Mouse (Mus musculus) CD4-positive, CD25-positive, alpha-beta regulatory T cell, adult 2 months (primary cell): Measurements from ENCODE around the gene Fmr1.
"Not testable (repeated sequence)": the region's sequence is repeated elsewhere in the genome, so short reads cannot be mapped to it uniquely, and the experiment has no call there.

Experiments
- DNase-seq: peaks from one replicate; pipeline ENCODE4 v3.0.0-alpha.2; 2012; ENCODE audit warnings: low read depth, low spot score

The Fmr1 gene

DNA sequence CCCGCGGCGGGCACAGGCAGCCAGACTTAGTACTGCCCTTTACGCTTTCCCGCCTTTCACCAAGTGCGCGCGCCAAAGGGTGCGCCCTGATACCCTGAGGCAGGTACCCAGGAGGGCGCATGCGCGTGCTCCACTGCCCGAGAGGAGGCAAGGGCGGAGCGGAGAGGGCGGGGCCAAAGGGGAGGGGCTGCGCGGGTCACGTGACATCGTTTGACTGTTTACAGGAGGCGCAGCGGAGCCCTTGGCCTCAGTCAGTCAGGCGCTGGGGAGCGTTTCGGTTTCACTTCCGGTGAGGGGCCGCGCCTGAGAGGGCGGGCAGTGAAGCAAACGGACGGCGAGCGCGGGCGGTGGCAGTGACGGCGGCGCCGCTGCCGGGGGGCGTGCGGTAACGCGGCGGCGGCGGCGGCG, at the start of gene Fmr1:
Gene Fmr1, plus strand, starts transcription at position 209 of the 408 bp plus-strand sequence.
- peak; percentile 97 for DNase-seq

DNA sequence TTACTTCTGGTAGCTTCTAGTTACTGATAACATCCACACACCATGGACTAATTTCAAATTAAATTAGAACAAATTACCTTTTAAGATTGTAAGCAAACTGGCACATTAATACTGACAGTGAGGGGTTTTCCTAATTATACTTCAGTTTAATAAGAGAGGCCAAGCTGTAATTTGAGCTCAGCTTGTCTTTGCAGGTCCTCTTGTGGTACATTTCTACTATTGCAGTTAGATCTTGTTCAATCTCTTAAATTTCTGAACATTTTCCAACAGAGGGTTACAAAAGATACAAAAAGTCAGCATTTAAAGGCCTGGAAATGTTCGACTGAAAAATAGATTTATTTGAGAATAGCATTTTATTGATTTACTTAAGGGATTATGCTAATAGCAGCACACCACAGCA, 36.7 kb upstream of the Fmr1 start:
- no peak for DNase-seq

DNA sequence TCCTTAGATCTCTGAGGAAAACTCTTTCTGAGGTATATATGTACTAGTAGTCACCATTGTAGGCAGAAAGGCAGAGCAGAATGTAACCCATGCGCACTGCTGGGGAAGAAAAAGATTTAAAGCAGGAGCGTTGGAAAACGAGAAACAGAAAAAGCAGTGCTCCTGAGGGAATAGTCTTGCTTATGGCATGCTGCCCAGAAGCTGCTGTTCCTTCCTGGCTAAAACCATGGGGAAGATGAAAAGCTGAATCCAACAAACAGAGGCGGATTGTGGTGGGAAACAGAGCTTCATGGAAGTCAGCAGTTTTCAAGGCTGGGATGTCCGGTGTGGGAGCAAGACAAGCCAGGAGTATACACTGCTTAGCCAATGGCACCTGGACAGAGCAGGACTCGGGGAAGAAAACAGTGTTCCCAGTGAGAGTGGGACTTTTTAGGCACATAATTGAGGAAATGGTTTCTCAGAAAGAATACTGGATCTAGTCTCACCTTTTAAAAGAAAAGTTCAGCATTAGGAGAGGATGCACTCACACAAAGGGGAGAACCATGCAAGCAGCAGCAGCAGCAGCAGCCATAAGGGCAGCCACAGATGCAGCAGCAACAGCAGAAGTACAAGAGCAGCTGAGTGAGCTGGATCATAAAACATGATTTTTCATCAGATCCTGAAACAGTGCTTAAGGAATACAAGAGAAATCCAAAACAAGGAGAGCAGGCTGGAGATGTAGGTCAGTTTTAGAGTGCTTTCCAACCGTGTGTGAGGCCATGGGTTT, 33.0 kb upstream of the Fmr1 start:
- DNase-seq = no peak

DNA sequence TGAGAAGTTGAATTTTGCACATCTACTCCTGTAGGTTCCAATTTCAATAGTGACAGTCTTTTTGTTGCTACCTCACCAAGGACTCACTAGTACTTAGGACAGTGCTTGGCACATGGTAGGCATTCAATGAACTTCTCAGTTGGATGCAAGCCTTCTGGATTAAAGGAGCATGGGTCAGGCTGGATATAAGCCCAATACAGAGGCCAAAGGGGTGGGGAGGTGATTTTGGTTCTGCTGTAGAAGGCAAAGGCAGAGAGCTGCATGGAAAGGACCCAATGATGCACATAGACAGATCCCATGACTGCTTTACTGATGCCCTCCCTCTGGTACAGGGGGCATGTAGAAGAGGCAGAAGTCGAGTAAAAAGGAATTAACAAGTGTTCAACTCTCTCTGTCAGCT, 833 bp upstream of the Fmr1 start:
- peak; percentile 5 for DNase-seq

DNA sequence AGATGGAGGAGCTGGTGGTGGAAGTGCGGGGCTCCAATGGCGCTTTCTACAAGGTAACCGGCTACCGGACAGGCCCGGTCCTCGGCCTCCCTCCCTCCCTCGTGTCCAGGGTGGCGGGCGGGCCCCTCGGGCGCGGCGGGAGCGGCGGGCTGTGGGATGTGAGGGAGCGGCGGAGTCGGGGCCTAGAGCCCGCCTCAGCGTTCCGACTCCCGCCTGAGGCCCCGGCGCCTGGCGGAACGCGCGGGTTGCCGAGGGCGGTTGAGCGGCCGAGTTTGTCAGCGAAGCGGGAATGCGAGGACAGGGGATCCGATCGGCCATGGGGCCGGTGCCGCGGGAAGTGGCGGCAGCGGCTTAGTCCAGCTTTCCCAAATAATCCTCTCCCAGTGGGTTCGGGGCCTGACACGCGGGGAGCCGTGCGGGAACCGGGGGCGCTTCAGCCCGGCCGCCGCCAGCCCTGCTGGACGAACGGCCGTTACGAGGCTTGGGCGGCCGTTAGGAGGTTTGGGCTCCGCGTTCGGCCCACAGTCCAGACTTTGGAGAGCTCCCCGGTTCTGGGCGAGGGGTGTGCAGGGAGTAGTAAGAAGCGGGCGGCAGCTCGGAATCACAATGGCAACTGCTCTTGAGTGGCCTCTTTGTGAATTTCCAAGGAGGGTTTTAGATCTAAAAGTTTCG, 610 bp downstream of the Fmr1 start:
- peak; percentile 28 for DNase-seq

DNA sequence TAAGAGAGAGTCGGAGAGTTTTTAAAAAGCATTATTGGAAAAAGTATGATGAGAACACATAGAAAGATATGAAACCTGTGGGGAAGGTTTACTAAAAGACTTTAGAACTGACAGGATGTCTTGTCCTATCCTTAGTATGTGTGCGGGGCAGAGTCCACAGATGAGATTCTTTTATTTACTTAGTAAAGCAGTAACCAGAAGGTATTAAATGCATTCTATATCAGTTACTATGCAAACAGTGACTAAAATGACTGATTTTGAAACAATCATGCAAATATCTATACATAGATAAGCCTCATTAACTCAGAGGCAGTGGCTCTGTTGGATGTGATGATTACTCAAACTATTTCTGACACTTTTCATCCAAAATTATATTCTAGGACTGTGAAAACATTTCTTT, 6.4 kb downstream of the Fmr1 start:
- DNase-seq = peak; percentile 3

DNA sequence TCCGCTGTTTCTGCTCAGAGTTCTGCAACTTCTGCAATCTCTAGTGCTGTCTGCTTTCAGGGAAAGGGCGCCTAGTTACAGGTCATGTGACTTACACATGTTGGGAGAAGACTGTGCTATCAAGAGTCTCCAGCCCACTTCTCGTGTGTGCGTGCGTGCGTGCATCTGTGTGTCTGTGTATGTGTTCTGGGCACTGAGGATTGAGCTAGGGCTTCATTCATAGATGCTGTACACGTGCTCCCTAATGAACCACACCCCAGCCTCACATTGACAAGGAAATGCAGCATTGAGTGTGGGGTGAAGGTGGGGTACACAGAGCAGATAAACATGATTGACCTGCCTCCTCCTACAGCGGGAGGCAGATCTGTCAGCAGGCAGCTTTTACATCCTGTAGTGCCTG, 13.6 kb downstream of the Fmr1 start:
- not testable (repeated sequence) for DNase-seq

DNA sequence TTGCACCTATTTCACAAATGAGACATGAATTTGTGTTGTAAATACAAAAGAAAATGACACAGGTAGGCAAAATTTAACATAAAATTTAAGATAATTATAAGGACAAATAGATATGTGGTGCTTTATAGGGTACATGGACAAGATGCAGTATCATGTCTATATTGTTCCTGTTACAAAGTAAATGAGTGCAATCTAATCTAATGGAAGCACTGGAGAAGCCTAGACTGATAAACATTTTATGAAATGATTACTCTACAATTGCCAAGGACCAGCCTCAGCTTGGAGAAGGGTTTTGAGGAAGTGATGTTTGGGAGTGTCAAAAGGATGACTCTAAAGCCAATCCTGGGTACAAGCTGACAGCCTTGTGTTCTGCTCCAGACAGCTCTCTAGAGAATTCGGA, 58.6 kb downstream of the Fmr1 start:
- no peak for DNase-seq

DNA sequence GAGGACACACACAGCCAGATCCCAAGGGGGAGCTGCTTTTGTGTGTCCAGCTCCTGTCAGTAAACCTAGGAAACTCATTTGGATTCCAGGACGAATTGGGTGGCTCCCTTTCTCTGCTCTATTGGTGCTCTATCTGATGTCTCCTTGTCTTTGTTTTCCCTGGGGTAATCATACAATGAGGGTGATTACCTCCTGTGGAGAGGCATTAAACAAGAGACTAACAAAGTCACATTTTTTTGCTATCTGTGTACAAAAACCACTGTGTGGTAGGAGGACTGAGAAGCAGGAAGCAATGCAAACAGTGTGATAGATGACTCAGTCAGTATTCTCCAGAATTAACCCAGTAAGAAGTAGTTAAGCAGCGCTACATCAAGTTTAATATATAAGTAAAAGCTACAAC, 61.7 kb downstream of the Fmr1 start:
- no peak for DNase-seq

DNA sequence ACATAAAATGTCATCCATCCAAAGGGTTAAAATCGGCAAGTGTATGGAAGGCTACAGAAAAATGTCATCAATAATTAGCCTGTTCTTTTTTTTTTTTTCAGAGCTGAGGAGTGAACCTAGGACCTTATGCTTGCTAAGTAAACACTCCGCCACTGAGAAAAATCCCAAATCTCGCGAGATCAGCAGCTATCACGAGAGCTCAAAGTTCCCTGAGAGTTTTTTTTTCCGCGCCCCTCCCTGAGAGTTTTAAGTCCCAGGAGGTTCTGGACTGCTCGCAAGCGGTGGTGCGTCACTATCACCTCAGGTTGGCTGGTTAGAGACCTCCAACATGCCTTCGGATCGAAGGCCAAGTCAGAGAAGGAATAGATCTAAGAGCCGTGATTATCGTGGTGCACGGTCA, 83.3 kb downstream of the Fmr1 start, which contains the start of gene Fmr1nb:
Gene Fmr1nb, plus strand, starts transcription at position 234 of the 400 bp plus-strand sequence.
- no peak for DNase-seq
